Mouse (Mus musculus) spleen, adult 18-20 months (tissue): ENCODE data around the gene Ddost.

Source experiments
- DNase-seq, 2 experiments: peaks; one replicate each; pipeline ENCODE4 v3.0.0; 2022; ENCODE audit warnings: mixed read lengths in 2 of 2

The Ddost gene

GRCm38 (mm10) chr4:138304340-138305104 lies at the start of gene Ddost:
Gene Ddost, plus strand, starts transcription at chr4:138304730.
- peak; percentile 91 for DNase-seq

GRCm38 (mm10) chr4:138257116-138257687 lies 47.3 kb upstream of the Ddost start:
- no peak for DNase-seq

DNA sequence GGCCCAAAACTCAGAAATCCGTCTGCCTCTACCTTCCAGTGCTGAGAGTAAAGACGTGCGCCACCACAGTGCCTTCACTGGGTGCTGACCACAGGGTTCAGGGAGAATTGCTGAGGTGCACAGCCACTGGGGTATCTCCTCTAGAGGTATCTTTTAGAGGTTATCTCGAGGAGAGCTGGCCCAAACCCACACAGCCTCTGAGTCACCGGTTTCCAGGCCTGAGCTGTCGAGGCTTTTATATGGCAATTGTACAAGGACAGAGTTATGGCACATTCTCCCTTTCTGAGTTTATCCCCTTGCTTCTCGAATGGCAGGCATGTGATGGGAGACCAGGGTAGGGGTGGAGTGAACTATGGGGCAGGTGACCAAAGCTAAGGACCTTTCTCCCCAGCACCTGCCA lies 45.9 kb upstream of the Ddost start:
- DNase-seq: no peak

- DNase-seq: no peak
Observed at GRCm38 (mm10) chr4:138259482-138259881, 45.0 kb upstream of the Ddost start.

DNA sequence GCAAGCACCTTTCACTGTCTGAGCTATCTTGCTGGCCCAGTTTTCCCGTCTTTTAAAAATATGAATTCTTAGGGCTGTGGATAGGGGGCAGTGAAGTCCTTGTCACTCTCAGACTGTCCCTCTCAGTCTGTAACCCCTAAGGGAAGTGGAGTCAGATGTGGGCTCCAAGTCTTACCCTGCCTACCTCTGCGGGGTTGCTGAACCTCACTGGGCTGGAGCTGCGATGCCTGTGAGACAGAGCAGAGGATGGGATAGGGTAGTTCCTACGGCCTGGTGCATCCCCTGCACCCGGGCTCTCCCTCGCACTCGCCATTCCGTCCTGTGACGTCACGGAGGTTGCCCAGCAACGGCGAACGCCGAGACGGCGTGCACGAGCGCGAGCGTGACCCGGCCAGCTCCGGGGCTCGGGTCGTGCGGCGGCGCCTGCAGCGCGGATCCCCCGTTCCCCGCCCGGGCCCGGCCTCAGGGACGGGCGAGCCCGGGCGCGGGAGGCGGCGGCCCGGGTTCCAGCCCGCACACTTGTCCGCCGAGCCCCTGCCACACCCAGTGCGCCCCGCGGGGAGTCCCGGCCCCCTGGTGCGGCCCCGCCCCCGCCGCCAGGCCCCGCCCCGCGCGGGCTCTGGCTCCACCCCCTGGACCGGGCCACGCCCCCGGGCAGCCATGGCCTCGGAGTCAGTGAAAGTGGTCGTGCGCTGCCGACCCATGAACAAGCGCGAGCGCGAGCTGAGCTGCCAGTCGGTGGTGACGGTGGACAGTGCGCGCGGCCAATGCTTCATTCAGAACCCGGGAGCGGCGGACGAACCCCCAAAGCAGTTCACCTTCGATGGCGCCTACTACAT lies 42.5 kb upstream of the Ddost start:
- DNase-seq: peak; percentile 80 to 90

GRCm38 (mm10) chr4:138267869-138268268 lies 36.7 kb upstream of the Ddost start:
- DNase-seq: no peak

DNA sequence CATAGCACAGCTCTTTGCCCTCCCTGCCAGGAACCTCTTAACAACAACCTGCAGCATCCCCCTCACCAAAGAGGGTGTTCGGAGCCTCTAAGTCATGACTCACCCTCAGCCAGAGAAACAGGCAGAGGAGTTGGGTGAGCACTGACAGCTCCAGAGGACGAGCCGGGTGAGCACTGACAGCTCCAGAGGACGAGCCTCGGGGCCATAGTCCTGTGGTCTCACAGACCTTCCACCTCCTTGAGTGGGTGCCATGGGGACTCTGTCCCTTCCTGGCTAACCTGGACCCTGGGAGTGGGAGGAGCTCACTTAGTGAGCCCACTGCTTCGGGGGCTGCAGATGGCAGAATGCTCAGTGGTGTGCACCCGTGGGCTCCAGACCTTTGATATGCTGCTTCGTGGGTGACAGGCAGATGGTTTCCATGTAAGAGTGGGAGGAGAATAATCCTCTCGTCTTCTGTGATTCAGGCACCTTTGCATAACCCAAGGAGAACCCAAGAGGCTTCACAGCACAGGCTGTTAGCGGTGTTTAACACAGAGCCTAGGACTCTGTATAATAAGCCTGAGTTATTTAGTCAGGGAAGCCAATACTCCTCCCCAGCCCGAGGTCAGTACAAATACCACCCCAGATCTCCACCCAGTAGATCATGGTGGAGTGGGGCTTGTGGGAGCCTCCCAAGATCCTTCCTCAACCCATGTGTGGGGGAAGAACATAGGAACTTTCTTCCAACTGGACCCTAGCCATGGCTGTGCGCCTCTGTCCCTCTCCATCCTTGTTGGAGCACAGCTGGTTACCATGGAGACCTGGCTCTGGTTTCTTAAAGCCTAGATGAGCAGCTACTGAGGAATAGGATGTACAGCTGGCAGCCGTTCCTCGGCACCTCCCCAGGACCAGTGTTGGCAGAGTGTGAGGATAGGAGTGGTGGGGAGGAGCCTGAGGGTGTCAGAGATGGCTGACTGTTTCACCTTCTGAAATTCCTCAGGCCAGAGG lies 32.2 kb upstream of the Ddost start:
- DNase-seq: no peak

DNA sequence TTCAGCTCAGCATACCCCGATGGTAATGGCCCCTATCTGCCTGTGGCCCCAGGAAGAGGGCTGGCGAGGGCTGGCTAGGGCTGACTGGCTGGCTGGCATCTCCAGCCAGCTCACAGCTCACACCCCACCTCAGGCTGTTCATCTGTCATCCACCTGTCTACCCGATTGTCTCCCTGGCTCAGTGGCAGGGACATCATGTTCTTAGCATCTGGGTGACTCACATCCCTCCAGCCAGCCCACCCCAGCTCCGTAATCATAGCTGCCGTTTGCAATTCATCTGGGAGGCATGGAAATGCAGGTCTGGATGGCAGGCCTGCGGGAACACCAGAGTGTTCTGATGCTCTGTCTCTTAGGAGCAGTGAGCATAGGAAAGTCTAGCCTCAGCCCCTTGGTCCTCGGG lies 26.2 kb upstream of the Ddost start:
- no peak for DNase-seq

- peak; percentile 28 to 49 for DNase-seq
Observed at GRCm38 (mm10) chr4:138282834-138283233, 21.7 kb upstream of the Ddost start.

DNA sequence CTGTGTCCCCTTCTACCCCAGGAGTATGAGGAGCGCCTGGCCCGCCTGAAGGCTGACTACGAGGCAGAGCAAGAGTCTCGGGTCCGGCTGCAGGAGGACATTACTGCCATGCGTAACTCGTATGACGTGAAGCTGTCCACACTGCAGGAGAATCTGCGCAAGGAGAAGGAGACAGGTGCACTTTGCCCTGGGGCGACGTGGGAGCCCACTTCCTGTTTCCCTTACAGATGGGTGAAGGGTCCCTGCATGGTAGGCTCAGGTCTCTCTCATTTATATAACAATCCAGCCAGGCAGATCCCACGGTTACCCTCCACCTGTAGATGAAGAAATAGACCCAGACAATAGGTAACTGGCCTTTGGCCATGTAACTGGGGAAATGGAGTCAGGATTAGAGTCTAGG lies 18.1 kb upstream of the Ddost start:
- DNase-seq: no peak

GRCm38 (mm10) chr4:138288691-138289090 lies 15.8 kb upstream of the Ddost start:
- no peak for DNase-seq

DNA sequence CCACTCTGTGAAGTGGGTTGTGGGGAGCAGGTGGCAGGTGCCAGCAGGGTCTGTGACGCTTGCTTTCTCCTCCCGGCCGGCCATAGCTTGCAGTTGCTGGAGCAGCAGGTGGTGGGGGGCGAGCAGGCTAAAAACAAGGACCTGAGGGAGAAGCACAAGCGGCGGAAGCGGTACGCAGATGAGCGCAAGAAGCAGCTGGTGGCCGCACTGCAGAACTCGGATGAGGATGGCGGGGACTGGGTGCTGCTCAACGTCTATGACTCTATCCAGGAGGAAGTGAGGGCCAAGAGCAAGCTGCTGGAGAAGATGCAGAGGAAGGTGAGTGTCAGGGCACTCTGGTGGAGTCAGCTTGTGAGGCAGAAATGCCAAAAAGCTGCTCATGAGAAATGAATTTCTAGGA lies 12.5 kb upstream of the Ddost start:
- no peak for DNase-seq

DNA sequence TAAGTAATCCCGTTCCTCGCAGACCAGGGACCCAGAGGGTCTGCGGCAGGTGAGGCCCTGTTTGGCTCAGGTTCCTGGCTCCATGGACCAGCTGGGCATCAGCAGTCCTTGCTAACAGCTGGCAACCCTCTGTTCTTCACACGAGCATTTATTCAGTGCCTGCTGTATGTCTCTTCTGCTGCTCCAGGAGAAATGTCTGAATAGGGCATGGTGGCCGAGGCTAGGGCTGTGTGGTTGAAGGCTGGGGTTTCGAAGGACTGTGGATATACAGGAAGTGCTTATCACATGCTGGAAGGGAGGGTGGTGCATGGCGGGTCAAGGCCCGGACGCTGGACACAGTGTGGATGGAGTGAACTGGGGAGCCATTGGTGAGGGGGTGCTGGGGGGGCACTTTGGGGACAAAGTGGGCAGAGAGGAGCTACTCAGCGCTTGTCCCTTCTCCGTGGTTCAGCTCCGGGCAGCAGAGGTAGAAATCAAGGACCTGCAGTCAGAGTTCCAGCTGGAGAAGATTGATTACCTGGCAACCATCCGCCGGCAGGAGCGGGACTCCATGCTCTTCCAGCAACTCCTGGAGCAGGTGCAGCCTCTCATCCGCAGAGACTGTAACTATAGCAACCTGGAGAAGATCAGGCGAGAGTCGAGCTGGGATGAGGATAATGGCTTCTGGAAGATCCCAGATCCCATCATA lies 11.1 kb upstream of the Ddost start:
- DNase-seq: no peak

DNA sequence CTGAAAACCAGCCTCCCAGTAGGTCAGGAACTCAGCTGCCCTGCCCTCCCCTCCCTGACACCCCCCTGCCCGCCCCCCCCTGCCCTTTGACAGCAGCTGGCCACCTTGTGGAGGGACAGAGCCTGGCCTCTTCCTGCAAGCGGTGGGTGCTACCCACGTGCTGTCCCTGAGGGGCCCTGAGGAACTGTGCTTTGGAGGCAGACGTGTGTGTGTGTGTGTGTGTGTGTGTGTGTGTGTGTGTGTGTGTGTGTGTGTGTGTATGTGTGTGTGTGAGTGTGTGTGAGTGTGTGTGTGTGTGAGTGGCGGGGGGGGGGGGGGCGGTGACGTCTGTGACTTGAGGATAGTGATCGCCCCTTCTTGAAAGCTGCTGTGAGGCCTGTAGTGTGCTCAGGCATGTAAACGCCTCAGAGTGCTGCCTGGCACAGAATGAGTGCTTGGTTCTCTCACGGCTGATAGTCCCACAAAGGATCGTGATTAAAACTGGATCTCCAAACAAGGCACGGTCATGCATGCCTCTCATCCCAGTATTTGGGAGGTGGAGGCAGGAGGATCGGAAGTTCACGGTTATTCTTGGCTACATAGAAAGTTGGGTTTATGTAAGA lies 10.5 kb upstream of the Ddost start:
- no peak for DNase-seq

DNA sequence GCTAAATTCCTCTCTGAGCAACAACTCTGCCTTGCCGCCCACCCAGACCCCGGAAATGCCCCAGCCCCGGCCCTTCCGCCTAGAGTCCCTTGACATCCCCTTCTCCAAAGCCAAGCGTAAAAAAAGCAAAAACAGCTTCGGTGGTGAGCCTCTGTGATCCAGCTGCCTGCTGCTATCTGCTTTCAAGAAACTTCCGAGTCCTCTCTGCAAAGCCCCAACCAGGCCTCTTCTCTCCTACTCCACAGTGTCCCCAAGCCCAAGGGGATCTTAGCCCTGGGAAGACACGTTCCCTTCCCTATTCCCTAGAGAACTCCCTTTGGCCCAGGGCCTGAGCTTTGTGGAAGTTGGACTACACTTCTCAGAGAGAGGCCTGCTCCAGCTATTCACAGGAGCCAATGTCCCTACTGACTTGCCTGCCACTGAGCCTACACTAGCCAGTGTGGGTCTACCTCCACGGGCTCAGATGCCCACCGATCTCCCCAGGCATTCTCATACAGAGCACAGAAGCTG lies 3.2 kb upstream of the Ddost start:
- DNase-seq: no peak

- no peak for DNase-seq
Observed at GRCm38 (mm10) chr4:138303011-138303410, 1.5 kb upstream of the Ddost start.

DNA sequence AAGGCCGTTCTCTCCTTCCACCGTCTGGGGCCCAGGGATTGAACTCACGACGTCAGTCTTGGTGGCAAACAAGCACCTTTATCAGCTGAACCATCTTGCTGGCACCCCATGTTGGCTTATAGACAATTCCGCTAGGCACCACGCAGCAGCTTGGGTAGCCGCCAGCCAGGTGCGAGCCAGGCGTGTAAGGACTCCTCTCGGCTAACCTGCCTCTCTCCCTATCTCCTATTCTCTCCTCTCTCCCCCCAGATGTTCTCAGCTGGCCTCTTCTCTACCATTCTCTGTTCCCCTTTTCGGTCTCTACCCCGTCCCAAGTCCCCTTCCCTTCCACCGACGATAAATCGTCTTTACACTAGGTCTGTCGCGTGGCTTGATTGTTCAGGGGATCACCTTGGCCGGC lies 788 bp upstream of the Ddost start:
- no peak for DNase-seq

- no peak for DNase-seq
Observed at GRCm38 (mm10) chr4:138307025-138307424, 2.5 kb downstream of the Ddost start.

GRCm38 (mm10) chr4:138307739-138308138 lies 3.2 kb downstream of the Ddost start:
- DNase-seq: no peak

- no peak for DNase-seq
Observed at GRCm38 (mm10) chr4:138310311-138310910, 5.9 kb downstream of the Ddost start.

DNA sequence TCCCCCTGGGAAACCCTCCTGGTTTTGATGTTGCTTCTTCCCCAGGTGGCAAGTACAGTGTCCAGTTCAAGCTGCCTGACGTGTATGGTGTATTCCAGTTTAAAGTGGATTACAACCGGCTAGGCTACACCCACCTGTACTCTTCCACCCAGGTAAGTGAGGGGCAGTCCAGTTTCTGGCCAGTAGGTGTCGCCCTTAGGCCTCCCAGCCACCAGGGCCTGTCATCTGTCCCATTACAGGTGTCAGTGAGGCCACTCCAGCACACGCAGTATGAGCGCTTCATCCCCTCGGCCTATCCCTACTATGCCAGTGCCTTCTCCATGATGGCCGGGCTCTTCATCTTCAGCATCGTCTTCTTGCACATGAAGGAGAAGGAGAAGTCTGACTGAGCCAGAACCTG lies 7.1 kb downstream of the Ddost start:
- peak in 1 of 2 experiments; percentile 60 for DNase-seq
